Mouse (Mus musculus): ENCODE results near the gene Cbln3. TPM values are rescaled to one million over a fixed set of nuclear protein-coding genes. Genes with fewer than 3 reads are reported as not detected.

Gene Cbln3
- polyA plus RNA-seq, 1 experiment = 0.28 TPM

GRCm38 (mm10) chr14:55840853-55841366, 43.3 kb downstream of the Cbln3 start:
- TF ChIP-seq SRF (IDR thresholded peaks at IDR 0.05; ENCODE audit: control insufficient read depth, insufficient read length, low read depth) = peak; percentile 80
- no peak for TF ChIP-seq REST (IDR thresholded peaks at IDR 0.05; ENCODE audit: insufficient read depth, insufficient read length)
- no peak for TF ChIP-seq POLR2AphosphoS2 (IDR thresholded peaks at IDR 0.05; ENCODE audit: insufficient read length, low read depth)
- H3K36me3 ChIP-seq (ENCODE audit: control insufficient read depth, insufficient read depth) = no peaks in the 10 kb centered on the region
- H3ac ChIP-seq (ENCODE audit: control insufficient read depth, insufficient read length) = no peak overlapping the region
- H3K79me2 ChIP-seq (ENCODE audit: control insufficient read depth, insufficient read depth) = no peaks in the 10 kb centered on the region
- H3K27me3 ChIP-seq (ENCODE audit: control insufficient read depth, insufficient read depth, insufficient read length) = peaks cover 2% of the 10 kb centered on the region
- no peak overlapping the region for H3K4me3 ChIP-seq
- H3K4me2 ChIP-seq (ENCODE audit: low read depth) = no peak overlapping the region

- Histone ChIP-seq H3K36me3 (ENCODE audit: control insufficient read depth, insufficient read depth) (no peaks in the 10 kb centered on the region), H3ac (ENCODE audit: control insufficient read depth, insufficient read length) (no peak overlapping the region), H3K79me2 (ENCODE audit: control insufficient read depth, insufficient read depth) (no peaks in the 10 kb centered on the region), H3K27me3 (ENCODE audit: control insufficient read depth, insufficient read depth, insufficient read length) (no peaks in the 10 kb centered on the region), H3K4me3 (no peak overlapping the region), H3K4me2 (ENCODE audit: low read depth) (no peak overlapping the region)
- TF ChIP-seq POLR2AphosphoS2 (IDR thresholded peaks at IDR 0.05; ENCODE audit: insufficient read length, low read depth) = no peak
- no peak for TF ChIP-seq MAX (IDR thresholded peaks at IDR 0.05; ENCODE audit: low read depth)
- TF ChIP-seq CEBPB (IDR thresholded peaks at IDR 0.05; ENCODE audit: insufficient read depth, poor library complexity, severe bottlenecking) = no peak
- no peak for TF ChIP-seq REST (IDR thresholded peaks at IDR 0.05; ENCODE audit: insufficient read depth, insufficient read length)
- no peak for TF ChIP-seq SRF (IDR thresholded peaks at IDR 0.05; ENCODE audit: control insufficient read depth, insufficient read length, low read depth)
- no peak for TF ChIP-seq TCF3 (IDR thresholded peaks at IDR 0.05; ENCODE audit: insufficient read length, low read depth)
- no peak for TF ChIP-seq E2F4 (IDR thresholded peaks at IDR 0.05; ENCODE audit: insufficient read depth)
- TF ChIP-seq TCF12 (IDR thresholded peaks at IDR 0.05; ENCODE audit: insufficient read depth, poor library complexity, severe bottlenecking) = no peak
- TF ChIP-seq MYOD1 (IDR thresholded peaks at IDR 0.05; ENCODE audit: control insufficient read depth in 1 of 3, insufficient read length in 2 of 3, low read depth in 2 of 3) = no peak
- TF ChIP-seq MYOG (IDR thresholded peaks at IDR 0.05; ENCODE audit: control insufficient read depth in 1 of 3, insufficient read depth in 1 of 3, insufficient read length in 2 of 3, low read depth in 2 of 3) = no peak
- no peak for TF ChIP-seq POLR2A (IDR thresholded peaks at IDR 0.05; ENCODE audit: insufficient read length, low read depth)
- TF ChIP-seq USF1 (IDR thresholded peaks at IDR 0.05; ENCODE audit: low read depth) = no peak
These were observed 45.5 kb downstream of the Cbln3 start for GRCm38 (mm10) chr14:55838740-55839139.

DNA sequence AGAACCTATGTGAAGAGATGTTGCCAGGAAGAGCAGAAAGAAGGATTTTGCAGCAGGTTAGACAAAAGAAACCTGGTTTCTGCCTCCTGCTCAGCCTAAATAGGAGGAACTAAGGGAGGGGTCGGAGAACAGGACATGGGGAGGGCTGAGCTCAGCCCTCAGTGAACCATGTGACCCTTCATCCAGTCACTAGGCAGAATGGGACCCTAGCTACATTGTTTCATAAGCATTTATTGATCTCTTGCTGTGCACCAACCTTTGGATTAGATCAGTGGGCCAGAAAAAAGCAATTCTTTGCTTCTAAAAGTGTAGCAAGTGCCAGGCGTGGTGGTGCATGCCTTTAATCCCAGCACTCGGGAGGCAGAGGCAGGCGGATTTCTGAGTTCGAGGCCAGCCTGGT, 45.9 kb downstream of the Cbln3 start:
- Histone ChIP-seq H3K4me2 (ENCODE audit: low read depth) (no peak overlapping the region), H3K79me2 (ENCODE audit: control insufficient read depth, insufficient read depth) (no peaks in the 10 kb centered on the region), H3ac (ENCODE audit: control insufficient read depth, insufficient read length) (no peak overlapping the region), H3K36me3 (ENCODE audit: control insufficient read depth, insufficient read depth) (no peaks in the 10 kb centered on the region), H3K27me3 (ENCODE audit: control insufficient read depth, insufficient read depth, insufficient read length) (no peaks in the 10 kb centered on the region), H3K4me3 (no peak overlapping the region)
- no peak for TF ChIP-seq REST (IDR thresholded peaks at IDR 0.05; ENCODE audit: insufficient read depth, insufficient read length)
- no peak for TF ChIP-seq TCF12 (IDR thresholded peaks at IDR 0.05; ENCODE audit: insufficient read depth, poor library complexity, severe bottlenecking)
- TF ChIP-seq SRF (IDR thresholded peaks at IDR 0.05; ENCODE audit: control insufficient read depth, insufficient read length, low read depth) = no peak
- no peak for TF ChIP-seq CEBPB (IDR thresholded peaks at IDR 0.05; ENCODE audit: insufficient read depth, poor library complexity, severe bottlenecking)
- no peak for TF ChIP-seq USF1 (IDR thresholded peaks at IDR 0.05; ENCODE audit: low read depth)
- no peak for TF ChIP-seq POLR2AphosphoS2 (IDR thresholded peaks at IDR 0.05; ENCODE audit: insufficient read length, low read depth)
- TF ChIP-seq TCF3 (IDR thresholded peaks at IDR 0.05; ENCODE audit: insufficient read length, low read depth) = no peak
- TF ChIP-seq MYOD1 (IDR thresholded peaks at IDR 0.05; ENCODE audit: control insufficient read depth in 1 of 3, insufficient read length in 2 of 3, low read depth in 2 of 3) = no peak
- TF ChIP-seq MYOG (IDR thresholded peaks at IDR 0.05; ENCODE audit: control insufficient read depth in 1 of 3, insufficient read depth in 1 of 3, insufficient read length in 2 of 3, low read depth in 2 of 3) = no peak
- TF ChIP-seq E2F4 (IDR thresholded peaks at IDR 0.05; ENCODE audit: insufficient read depth) = no peak
- no peak for TF ChIP-seq MAX (IDR thresholded peaks at IDR 0.05; ENCODE audit: low read depth)

- TF ChIP-seq CEBPB (IDR thresholded peaks at IDR 0.05; ENCODE audit: insufficient read depth, poor library complexity, severe bottlenecking) (no peak), POLR2AphosphoS2 (IDR thresholded peaks at IDR 0.05; ENCODE audit: insufficient read length, low read depth) (peak; percentile 20), E2F4 (IDR thresholded peaks at IDR 0.05; ENCODE audit: insufficient read depth) (no peak)
- Histone ChIP-seq H3K79me2 (ENCODE audit: control insufficient read depth, insufficient read depth) (no peaks in the 10 kb centered on the region), H3K4me3 (no peak overlapping the region), H3K4me2 (ENCODE audit: low read depth) (no peak overlapping the region), H3K36me3 (ENCODE audit: control insufficient read depth, insufficient read depth) (no peaks in the 10 kb centered on the region), H3ac (ENCODE audit: control insufficient read depth, insufficient read length) (no peak overlapping the region), H3K27me3 (ENCODE audit: control insufficient read depth, insufficient read depth, insufficient read length) (no peaks in the 10 kb centered on the region)
These were observed 49.2 kb downstream of the Cbln3 start for GRCm38 (mm10) chr14:55834808-55835533.

DNA sequence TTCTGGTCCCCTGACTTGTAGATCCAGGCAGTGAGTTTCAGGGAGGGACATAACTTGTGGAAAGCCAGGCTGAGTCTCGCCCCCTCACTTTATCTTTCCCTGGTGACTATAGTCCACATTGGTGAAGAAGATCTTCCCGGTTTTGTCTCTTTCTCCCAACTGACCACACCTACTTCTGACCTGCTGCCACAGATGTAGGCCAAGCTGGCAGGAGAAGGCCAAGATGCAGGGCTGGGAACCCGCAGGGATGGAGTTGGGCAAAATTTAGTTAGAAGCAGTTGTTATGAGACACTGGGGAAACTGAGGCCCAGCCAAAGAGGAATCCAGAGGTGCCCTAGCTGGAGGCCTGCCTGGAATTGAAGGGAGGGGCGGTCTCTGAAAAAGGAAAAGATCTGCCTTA, 51.1 kb downstream of the Cbln3 start:
- Histone ChIP-seq H3K27me3 (ENCODE audit: control insufficient read depth, insufficient read depth, insufficient read length) (no peaks in the 10 kb centered on the region), H3K79me2 (ENCODE audit: control insufficient read depth, insufficient read depth) (no peaks in the 10 kb centered on the region), H3K36me3 (ENCODE audit: control insufficient read depth, insufficient read depth) (no peaks in the 10 kb centered on the region), H3K4me3 (no peak overlapping the region), H3ac (ENCODE audit: control insufficient read depth, insufficient read length) (no peak overlapping the region), H3K4me2 (ENCODE audit: low read depth) (no peak overlapping the region)
- no peak for TF ChIP-seq REST (IDR thresholded peaks at IDR 0.05; ENCODE audit: insufficient read depth, insufficient read length)
- no peak for TF ChIP-seq MYOD1 (IDR thresholded peaks at IDR 0.05; ENCODE audit: control insufficient read depth in 1 of 3, insufficient read length in 2 of 3, low read depth in 2 of 3)
- TF ChIP-seq USF1 (IDR thresholded peaks at IDR 0.05; ENCODE audit: low read depth) = no peak
- no peak for TF ChIP-seq SRF (IDR thresholded peaks at IDR 0.05; ENCODE audit: control insufficient read depth, insufficient read length, low read depth)
- TF ChIP-seq CEBPB (IDR thresholded peaks at IDR 0.05; ENCODE audit: insufficient read depth, poor library complexity, severe bottlenecking) = no peak
- TF ChIP-seq TCF3 (IDR thresholded peaks at IDR 0.05; ENCODE audit: insufficient read length, low read depth) = no peak
- TF ChIP-seq MYOG (IDR thresholded peaks at IDR 0.05; ENCODE audit: control insufficient read depth in 1 of 3, insufficient read depth in 1 of 3, insufficient read length in 2 of 3, low read depth in 2 of 3) = no peak
- TF ChIP-seq POLR2A (IDR thresholded peaks at IDR 0.05; ENCODE audit: insufficient read length, low read depth) = no peak
- TF ChIP-seq POLR2AphosphoS2 (IDR thresholded peaks at IDR 0.05; ENCODE audit: insufficient read length, low read depth) = no peak
